Mouse (Mus musculus) c-Kit-positive CD71-negative TER-119-negative erythroid progenitor cells, embryonic 14.5 days (primary cell): ENCODE measurements around the gene Matn4.

Source experiments
- DNase-seq: peaks from one replicate; pipeline ENCODE4 v3.0.0-alpha.2; 2013; ENCODE audit warnings: low read depth

The Matn4 gene

DNA sequence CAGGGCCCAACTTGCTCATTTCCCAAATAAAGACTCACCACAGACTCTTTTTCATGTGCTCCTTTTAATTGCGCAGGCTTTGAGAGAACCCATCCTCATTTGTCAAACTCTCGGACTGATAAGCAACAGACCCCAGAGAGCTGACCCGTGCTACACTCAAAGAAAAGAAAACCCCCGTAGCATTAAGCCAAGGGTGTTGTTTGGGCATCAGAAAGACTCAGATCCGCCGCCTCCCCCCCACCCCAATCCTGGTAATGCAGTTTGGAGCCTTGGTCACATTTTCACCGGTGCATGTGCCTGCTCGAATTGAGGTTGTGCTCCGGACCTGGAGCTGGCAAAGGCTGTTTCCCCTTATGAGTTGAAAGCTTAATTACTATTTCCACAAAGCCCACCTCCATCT, at the start of gene Matn4:
Matn4 (minus strand) TSS at position 101 of the 400 bp plus-strand sequence.
- DNase-seq: no peak

DNA sequence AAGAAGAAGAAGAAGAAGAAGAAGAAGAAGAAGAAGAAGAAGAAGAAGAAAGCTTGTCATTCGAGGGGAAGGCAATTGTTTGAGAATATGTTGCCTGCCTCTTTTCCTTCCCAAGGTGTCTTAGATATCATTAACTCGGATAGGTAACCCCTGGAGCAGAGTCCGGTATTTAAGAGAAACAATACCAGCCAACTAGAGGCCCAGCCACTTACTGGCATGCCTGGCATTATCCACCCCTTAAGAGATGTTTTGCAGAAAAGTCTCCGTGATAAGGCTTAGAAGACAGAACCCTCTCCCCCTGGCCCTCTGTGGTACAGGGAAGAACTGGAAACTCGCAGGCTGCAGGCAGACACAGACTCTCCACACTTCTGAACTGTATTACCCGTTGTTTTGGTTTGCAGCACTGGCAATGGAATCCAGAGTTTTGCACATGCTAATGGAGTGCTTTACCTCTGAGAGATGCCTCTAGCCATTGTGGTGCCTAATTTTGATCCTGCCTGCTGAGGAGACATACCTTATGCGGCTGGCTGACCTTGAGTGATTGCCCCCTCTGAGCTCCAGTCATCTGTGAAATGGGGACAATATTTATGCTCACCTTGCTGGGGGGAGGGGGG, 49.0 kb upstream of the Matn4 start:
- no peak for DNase-seq

DNA sequence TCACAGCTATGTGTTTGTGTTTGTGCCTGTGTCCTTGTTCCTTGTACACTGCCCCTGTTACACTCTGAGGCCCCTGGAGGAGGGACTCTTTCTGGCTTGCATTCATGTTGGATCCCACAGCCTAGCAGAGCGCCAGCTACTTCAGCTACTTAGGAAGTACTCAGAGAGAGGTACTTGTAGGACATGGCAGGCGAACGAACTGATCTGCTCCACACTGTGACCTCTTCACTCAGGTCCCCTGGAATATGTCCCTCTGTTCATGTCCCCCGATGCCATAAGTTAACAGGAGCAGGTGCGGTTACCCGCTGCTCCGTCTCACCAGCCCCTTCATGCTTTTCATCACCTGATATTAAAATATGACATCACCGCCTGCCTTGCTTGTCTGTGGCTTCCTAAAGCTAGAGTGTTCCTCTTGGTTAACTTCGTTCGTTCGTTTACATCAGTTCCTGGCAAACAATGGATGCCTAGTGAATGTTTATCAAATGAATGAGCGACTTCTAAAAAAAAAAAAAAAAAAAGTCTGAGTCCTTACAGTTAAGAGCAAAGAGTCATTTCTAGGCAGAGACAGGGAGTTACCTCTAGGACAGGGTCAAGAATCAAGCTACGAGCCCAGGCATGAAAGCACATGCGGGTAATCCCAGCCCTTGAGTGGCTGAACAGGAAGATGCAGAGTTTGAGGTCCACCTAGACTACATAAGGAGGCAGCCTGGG, 48.2 kb upstream of the Matn4 start:
- no peak for DNase-seq

DNA sequence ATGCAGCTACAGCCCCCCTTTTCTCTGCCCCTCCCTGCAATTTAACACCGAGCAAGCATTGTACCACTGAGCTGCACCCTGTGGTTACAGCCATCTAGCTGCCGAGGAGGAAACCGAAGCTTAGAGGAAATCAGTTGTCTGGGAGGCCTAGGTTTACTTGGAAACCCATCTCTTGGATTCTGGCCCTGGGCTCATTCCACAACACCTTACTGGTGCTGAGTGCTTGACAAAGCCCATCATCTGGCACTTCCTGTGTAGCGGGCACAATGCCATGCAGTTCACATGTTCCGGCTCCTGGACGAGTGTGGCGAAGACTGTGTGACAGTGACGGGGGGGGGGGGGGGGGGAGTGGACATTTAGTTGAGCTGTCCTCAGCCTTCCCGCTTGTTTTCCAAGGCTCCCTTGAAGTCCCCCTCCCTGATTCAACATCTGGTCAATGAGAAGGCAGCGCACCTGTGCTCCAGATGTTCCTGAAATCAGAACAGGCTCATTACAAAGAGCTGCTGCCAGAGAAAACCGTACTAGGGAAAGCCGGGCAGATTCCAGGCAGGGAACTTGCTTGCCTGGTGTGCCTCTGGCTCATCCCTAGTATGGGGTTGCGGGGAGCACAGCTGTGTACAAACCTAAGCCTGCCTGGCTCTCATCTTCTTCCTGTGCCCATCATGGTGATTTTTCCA, 47.2 kb upstream of the Matn4 start:
- DNase-seq: no peak

GRCm38 (mm10) chr2:164449341-164450042, 44.5 kb upstream of the Matn4 start:
- DNase-seq: no peak

- no peak for DNase-seq
These were observed 44.0 kb upstream of the Matn4 start for GRCm38 (mm10) chr2:164448921-164449320.

DNA sequence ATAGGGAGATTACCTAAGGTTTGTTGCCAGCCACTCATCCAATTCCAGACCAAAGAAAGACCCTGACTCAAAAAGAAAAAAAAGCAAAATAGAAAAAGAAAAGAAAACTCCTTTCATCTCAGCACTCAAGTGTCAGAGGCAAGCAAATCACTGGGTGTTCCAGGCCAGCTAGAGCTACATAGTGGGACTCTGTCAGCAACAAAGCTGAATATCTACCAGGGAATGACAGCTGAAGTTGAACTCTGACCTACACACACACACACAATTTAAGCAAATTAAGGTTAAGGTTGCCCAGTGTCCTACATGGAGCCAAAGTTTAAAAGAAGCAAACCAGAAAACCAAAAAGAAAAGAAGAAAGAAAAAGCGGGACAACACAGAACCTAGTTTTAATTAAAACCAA, 43.2 kb upstream of the Matn4 start:
- DNase-seq: no peak

- no peak for DNase-seq
These were observed 41.1 kb upstream of the Matn4 start for GRCm38 (mm10) chr2:164446086-164446469.

GRCm38 (mm10) chr2:164445399-164446085, 40.6 kb upstream of the Matn4 start:
- no peak for DNase-seq

DNA sequence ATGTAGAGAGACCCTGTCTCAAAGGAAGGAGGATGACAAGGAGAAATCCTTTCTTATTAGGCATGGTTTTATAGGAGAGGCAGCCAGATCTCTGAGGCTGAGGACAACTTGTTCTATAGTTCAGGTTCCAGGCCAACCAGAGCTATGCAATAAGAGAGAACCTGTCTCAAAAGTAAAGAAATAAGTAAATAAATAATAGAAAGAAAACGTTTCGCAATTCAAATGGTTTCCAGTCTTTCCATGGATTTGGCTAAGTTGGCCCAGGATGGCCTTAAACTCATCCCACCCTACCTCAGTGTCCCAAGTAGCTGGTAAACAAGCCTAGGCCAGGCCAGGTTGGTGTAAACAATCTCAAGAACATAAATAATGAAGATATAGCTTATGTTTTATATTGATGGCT, 39.7 kb upstream of the Matn4 start:
- DNase-seq: no peak

DNA sequence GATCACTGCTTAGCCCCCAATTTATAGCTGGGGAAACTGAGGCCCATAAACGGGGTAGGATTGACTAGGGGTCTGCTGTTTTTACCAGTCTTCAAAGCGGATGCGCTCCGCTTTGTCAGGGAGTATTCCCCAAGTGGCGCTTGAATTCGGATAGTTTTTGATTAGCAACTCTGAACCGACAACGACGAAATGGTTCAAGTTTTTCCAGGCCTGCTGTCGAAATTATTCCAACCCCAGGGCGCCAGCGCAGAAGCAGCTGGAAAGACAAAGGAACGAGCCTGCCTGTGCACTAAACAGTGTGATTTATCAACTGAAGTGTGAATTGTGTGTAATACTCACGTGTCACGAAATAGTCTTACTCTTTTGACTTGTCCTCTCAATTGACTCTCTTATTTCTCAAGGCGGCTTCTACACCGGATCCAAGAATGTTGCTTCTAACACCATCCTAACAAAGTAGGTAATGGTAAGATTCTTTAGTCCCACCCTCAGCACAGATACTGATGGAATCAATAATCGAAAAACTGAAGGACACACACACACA, 38.6 kb upstream of the Matn4 start, which contains the start of gene Sdc4:
Sdc4 (minus strand) TSS at position 428 of the 541 bp plus-strand sequence.
- no peak for DNase-seq

- DNase-seq: no peak
These were observed 38.1 kb upstream of the Matn4 start for GRCm38 (mm10) chr2:164443051-164443437.

- no peak for DNase-seq
These were observed 37.5 kb upstream of the Matn4 start for GRCm38 (mm10) chr2:164442315-164443050.

DNA sequence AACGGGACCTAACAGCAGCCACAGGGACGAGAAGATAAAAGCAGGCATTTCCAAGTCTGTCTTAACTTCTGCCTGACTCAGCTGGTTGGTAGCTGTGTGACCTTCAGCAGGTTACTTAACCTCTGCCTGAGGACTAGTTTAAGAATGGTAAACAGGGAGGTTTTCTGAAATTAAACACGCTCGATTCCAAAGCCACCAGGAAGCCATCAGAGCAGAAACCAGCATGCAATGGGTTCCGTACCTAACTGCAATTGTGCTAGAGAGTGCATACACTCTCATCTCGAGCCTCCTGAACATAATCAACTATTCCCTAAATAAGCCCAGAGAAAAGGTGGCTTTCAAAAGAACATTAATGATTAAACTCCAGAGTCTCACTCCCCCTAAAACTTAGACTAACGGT, 36.8 kb upstream of the Matn4 start:
- no peak for DNase-seq

- DNase-seq: peak; percentile 38
These were observed 36.2 kb upstream of the Matn4 start for GRCm38 (mm10) chr2:164441155-164441554.

- no peak for DNase-seq
These were observed 35.4 kb upstream of the Matn4 start for GRCm38 (mm10) chr2:164440314-164440713.

DNA sequence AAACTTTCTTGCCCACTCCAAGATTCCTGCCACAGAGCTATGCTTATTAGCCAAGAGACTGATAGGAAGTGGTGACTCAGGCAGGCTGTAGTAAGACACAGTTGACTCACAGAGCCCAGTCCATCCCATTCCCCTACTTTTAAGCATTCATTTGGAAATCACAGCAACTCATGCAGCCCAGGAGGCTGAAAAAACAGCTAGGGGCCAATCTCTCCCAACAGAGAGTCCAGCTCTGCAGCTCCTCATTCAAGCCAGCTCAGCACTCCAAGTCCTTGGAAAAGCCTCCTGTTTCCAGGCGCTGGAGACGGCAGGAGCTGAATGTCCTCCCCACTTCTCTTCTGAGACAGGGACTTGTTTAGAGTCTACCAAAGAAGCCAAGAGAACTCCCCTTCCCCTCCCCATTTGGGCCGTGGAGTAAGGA, 34.1 kb upstream of the Matn4 start:
- DNase-seq: no peak

DNA sequence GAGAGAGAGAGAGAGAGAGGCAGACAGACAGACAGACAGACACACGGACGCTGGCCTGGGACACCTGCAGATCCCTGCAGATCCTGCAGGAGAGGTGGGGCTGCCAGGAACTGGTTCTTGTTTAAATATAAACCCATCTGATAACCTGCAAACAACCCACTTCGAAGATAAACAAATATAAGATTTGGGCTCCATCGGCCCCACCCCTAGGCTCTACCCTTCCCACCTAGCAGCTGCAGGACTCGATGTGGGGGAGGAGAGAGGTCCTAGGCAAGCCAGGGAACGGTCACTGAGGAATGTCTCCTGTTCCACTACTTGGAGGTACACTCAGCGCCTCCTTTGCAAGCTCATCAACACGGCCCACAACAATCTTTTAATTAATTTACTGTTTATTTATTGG, 33.3 kb upstream of the Matn4 start:
- no peak for DNase-seq

DNA sequence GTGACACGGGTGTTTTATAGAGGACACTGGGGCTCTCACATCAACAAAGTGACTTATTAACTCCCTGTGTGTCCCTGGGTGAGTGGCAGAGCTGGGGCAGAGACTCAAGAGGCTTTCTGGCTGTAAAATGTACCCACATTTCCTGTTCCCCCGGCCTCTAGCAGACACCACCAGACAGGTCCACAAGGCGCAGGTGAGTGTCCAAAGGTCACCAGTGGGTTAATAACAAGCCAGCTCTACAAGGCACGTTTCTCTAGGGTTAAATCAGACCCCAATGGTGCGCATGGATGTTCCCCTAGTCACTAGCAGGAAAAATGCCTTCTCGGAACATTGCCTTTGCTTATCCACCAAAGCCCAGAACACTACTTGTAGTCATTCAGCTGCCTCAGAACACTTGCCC, 32.8 kb upstream of the Matn4 start:
- no peak for DNase-seq

DNA sequence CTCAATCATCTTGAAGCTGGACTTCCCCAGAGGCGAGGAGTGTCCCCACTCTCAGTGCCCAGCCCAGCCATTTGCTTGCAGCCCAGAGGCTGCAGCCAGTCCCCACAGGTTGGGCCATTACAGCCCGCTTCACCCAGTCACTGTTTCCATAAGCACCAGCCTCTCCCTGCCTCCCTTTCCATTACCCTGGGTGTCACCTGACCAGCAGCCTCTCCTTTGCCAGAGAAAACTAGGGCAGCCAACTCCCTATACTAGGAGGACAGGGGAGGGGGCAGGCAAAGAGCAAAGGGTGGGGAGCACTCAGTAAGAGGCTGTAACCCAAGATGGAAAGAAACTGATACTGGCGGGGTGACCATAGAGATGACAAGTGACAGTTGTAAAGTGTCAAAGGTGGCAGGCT, 32.0 kb upstream of the Matn4 start:
- no peak for DNase-seq
